Mouse (Mus musculus): Measurements from ENCODE around the gene D16Ertd472e. TPM values are rescaled to one million over a fixed set of nuclear protein-coding genes. Genes with fewer than 3 reads are reported as not detected.

The D16Ertd472e gene
- polyA plus RNA-seq, 1 experiment from 2014 or later: 17.2 TPM

DNA sequence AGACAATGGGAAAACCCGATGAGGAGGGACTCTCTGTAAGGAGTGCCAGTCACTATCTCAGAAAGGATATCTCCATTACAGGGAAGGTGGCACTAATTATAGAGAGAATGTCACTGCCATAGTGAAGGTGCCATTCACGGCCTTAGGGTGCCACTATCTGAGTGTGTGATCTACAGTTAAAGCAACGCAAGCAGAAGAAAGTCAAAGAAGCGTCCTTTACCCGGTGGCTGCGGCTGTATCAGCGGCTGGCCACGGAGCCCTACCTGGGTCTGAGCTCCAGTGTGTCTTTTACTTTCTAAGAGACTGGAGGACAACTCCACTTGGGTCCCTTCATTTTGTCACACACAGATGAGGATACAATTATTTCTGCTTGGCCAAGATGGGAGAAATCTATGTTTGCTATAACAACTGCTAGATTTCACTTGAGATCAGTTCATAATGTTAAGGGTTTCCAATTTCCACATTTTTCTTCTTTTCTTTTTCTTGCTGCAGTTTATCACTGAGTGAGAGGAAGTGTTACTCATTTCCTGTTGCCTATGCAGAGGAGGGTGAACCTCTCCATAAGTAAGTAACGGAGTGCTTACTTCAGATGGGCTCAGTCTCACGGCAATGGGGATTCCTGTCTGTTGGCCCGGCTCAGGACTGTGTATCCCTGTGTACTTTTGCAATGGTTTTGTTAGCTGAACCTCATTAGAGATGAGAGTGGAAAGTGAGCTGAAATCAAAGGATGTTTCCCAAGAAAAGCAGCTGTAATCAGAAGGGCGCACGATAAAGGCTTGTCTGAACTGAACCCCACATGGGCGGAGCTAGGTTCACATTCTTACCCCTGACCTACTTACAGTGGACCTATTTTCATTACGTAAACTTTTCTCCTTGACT, 13.2 kb downstream of the D16Ertd472e start:
- H3K4me2 ChIP-seq: no peak overlapping the region

DNA sequence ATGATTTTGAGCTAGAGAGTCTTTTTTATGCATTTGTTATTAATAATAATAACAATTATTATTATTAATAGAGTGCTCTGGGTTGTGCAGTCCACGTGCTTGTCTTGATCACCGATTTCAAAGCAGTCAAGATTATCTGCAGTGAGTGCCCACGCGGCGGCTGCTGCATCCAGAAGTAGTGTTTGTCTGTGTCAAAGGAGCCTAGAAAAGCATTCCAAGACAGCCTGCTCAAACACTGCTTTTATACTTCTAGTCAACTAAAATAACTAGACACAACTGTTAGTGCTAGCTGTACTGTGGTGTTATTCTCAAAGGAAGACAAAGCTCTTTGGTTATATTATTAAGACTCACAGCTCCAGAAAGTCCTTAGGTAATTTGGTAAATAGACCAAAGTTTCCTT, 15.9 kb downstream of the D16Ertd472e start:
- Histone ChIP-seq H3K9ac (no peak overlapping the region), H3K4me3 (no peak overlapping the region), H3K27ac (no peak overlapping the region), H3K36me3 (peaks cover 11% of the 10 kb centered on the region), H3K9me3 (no peaks in the 10 kb centered on the region), H3K4me1 (0 out of 2 replicates have a peak, but pooled peaks cover 5% of the 10 kb centered on the region), H3K4me2 (no peak overlapping the region), H3K27me3 (no peaks in the 10 kb centered on the region)
- no peak for ATAC-seq (ENCODE audit: borderline replicate concordance, extremely low read depth, low FRiP score, low TSS enrichment)
- 59% methylated on average over 5 of the region's 5 CpGs for WGBS

More for the DNA sequence above, 13.2 kb downstream of the D16Ertd472e start:
- Histone ChIP-seq H3K27me3 (no peaks in the 10 kb centered on the region), H3K36me3 (peaks cover 11% of the 10 kb centered on the region), H3K4me3 (no peak overlapping the region), H3K9ac (no peak overlapping the region), H3K27ac (no peak overlapping the region), H3K9me3 (no peaks in the 10 kb centered on the region), H3K4me1 (0 out of 2 replicates have a peak, but pooled peaks cover 5% of the 10 kb centered on the region)
- ATAC-seq (ENCODE audit: borderline replicate concordance, extremely low read depth, low FRiP score, low TSS enrichment): peak; percentile 52; the same call in 1 of the 2 replicates
- WGBS: 67% methylated on average over 15 of the region's 15 CpGs

DNA sequence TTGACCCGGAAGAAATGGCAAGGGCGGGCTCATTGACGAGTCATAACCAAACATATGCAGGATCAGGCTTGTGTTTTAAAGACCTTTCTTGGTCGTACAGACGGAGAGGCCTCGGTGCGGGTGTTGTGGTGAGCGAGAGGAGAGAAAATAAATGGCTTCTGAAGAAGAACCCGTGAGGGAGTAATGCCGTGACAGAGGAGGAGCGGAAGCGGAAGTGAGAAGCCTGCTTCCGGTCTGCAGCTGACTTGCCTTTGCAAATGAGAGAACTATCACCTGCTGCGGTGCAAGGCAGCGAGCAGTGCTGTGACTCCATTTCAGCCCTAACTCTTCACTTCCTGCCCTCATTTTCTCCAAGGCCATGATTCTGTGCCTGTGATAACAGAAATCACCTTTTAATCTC, 16.4 kb downstream of the D16Ertd472e start:
- H3K27me3 ChIP-seq: no peaks in the 10 kb centered on the region
- H3K4me1 ChIP-seq: 0 out of 2 replicates have a peak, but pooled peaks cover 5% of the 10 kb centered on the region
- 78% methylated on average over 15 of the region's 15 CpGs for WGBS
- H3K9ac ChIP-seq: no peak overlapping the region
- no peak overlapping the region for H3K27ac ChIP-seq
- no peak overlapping the region for H3K4me2 ChIP-seq
- ATAC-seq (ENCODE audit: borderline replicate concordance, extremely low read depth, low FRiP score, low TSS enrichment): no peak
- no peaks in the 10 kb centered on the region for H3K9me3 ChIP-seq
- no peak overlapping the region for H3K4me3 ChIP-seq
- H3K36me3 ChIP-seq: peaks cover 11% of the 10 kb centered on the region

DNA sequence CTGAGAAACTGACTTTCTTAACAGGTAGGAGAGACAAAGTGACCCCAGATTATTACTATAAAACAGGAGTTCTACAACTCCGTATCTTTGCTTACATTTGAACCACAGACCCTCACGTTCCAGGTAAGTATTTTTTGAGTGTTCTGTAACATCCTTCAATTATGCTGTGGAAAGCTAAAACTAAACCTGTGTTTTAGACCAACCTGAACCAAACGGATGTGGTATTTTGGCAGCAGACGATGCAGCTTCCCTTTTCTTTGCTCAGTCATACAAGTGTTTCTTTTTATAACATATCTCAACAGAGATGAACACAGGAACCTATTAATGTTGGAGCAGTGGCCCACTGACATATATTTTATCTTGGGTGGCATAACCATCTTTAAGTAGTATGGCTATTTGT, 18.9 kb downstream of the D16Ertd472e start:
- ATAC-seq (ENCODE audit: borderline replicate concordance, extremely low read depth, low FRiP score, low TSS enrichment): no peak
- H3K27ac ChIP-seq: no peak overlapping the region
- WGBS: 91% methylated on average over 4 of the region's 4 CpGs
- H3K27me3 ChIP-seq: no peaks in the 10 kb centered on the region
- no peak overlapping the region for H3K4me3 ChIP-seq
- H3K4me1 ChIP-seq: no peaks in the 10 kb centered on the region
- H3K9ac ChIP-seq: no peak overlapping the region
- no peaks in the 10 kb centered on the region for H3K9me3 ChIP-seq
- no peak overlapping the region for H3K4me2 ChIP-seq
- peaks cover 8% of the 10 kb centered on the region for H3K36me3 ChIP-seq

DNA sequence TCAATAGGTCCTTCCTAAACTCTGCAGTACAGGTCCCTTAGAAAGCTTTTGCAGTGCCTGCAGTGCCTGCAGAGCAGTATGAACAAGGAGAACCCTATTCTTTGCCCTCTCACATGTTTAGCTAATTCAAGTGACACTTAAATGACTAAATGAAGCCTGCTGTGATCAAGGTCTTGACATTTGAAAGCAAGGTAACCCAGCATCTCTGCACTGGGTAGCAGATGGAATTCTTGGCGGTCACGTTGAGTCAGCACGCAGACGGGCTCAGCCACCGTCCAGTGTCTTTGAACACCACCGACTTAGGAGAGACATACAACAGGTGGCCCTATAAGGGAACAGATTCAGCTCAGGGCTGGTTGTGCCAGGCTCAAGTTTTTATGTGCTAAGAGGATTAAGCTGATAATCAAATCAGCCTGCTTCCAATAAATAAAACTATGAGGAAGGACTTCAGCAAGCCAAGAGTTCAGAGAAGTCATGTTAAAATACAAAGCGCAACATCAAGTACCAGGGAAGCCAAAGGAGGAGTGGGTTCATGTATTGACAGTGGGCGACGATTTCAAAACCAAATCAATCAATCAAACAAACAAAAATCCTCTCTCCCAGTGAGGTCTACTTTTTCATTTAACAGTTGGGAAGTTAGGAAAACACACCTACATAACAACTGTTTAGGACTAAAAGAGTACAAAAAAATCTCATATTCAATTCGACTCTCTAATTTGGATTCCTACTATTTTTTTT, 21.4 kb downstream of the D16Ertd472e start:
- Histone ChIP-seq H3K27me3 (no peaks in the 10 kb centered on the region), H3K4me3 (no peak overlapping the region), H3K4me1 (no peaks in the 10 kb centered on the region), H3K36me3 (0 out of 2 replicates have a peak, but pooled peaks cover 2% of the 10 kb centered on the region), H3K9ac (no peak overlapping the region), H3K9me3 (no peaks in the 10 kb centered on the region), H3K4me2 (no peak overlapping the region), H3K27ac (no peak overlapping the region)
- ATAC-seq (ENCODE audit: borderline replicate concordance, extremely low read depth, low FRiP score, low TSS enrichment): no peak
- 88% methylated on average over 10 of the region's 10 CpGs for WGBS

DNA sequence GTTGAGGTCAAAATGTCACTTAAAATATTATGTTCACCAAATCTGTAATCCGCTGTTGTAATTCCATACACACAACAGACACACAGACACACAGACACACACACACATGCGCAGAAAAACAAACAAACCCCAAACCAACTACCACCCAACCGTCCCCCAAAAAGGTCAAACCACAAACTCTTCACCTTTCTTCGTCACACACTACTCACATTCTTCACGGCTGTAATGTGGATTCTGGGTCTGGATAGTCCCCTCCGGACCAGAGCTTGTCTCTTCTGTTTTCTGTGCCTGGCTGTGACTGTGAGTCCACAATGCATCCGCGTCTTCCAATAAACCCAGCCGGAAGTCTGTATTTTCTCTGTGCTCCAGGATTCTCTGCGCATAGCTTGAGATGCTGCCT, 29.1 kb downstream of the D16Ertd472e start:
- Histone ChIP-seq H3K9ac (no peak overlapping the region), H3K27me3 (no peaks in the 10 kb centered on the region), H3K9me3 (no peaks in the 10 kb centered on the region), H3K36me3 (peaks cover 28% of the 10 kb centered on the region), H3K4me2 (no peak overlapping the region), H3K4me1 (no peaks in the 10 kb centered on the region), H3K27ac (no peak overlapping the region), H3K4me3 (no peak overlapping the region)
- ATAC-seq (ENCODE audit: borderline replicate concordance, extremely low read depth, low FRiP score, low TSS enrichment): no peak
- 93% methylated on average over 10 of the region's 10 CpGs for WGBS

DNA sequence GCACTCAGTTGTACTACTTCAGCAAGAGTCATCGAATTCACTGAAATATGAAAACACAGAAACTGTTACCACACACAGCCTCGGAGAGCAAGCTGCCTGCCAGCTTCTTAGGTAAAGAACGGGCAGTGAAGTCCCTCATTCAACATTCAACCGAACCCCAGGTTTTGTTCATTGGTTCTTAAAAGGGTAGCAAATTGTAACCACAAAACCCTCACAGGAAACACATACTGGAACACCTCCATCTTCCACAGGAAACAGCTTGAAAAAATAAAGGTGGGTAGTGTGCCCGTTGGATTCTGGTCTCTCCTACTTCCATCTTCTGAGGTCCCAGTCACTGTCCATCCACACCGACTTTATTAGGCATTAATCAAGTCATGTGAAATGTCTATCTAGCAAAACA, 30.0 kb downstream of the D16Ertd472e start:
- Histone ChIP-seq H3K4me3 (no peak overlapping the region), H3K4me2 (no peak overlapping the region), H3K4me1 (no peaks in the 10 kb centered on the region), H3K9ac (no peak overlapping the region), H3K9me3 (no peaks in the 10 kb centered on the region), H3K27me3 (no peaks in the 10 kb centered on the region), H3K36me3 (peaks cover 28% of the 10 kb centered on the region), H3K27ac (no peak overlapping the region)
- no peak for ATAC-seq (ENCODE audit: borderline replicate concordance, extremely low read depth, low FRiP score, low TSS enrichment)
- WGBS: 86% methylated on average over 6 of the region's 6 CpGs

DNA sequence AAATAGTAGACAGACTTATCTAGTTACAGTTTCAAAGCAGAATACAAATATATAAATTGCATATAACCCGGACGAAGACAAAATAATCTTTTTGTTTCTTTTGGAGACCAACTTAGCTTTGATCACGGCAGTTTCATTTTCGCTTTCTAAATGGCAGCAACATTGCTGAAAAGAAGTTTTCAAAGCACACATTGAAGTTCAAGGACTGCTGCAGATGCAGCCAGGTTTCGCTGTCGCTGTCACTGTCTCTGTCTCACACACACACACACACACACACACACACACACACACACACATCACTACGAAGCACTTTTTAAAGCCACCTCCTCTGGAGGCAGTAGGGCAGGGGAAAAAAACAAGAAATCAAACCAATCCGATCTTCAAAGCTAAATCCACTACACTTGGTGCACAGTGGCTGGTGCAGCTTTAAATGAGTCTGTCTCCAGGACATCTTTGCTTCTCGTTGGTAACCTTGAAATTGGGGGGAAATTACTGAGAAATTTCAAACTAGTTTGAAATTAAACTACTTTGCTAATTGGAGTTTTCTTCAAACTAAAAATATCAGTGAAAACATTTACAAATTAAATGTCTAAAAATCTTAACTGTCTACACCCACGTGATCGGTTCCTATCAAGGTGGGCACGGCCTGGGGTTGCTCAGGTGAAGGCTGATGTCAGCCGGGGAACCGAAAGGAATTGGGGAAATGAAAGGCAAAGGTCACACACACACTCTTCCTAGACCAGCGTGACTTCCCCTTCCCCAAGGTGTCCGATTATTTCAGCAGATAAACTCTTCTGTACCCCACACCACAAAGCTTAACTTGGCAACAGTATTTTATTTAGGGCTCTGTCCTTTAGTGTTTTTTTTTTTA, 35.9 kb downstream of the D16Ertd472e start:
- 78% methylated on average over 16 of the region's 16 CpGs for WGBS

DNA sequence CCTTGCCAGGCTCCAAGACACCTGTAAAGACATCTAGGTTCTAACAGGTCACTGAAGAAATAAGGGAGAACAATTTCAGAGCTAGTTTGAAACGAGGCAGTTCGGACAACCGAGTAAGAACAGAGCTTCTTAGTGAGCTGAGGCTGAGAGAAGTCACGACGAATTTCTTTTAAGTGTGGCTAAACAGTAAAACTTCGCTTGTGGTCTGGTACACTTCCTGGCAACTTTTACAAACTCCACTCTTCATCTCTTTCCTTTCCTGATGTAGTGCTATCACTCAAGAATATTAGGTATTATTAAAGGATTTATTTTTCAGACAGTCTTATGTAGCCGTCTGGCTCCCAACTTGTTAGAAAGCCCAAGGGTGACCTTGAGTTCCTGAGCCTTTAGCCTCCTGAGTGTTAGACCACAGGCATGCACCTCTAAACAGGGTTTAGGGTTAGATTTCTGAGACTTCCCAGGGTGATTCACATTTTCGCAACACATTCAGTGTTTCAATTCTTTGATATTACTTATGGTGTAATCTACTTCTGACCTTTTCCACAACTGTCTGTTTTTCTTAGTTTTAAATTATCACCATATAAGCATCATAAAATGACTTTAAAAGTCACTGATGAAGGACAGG, 38.6 kb downstream of the D16Ertd472e start:
- H3K9me3 ChIP-seq: no peaks in the 10 kb centered on the region
- no peak overlapping the region for H3K9ac ChIP-seq
- no peaks in the 10 kb centered on the region for H3K4me1 ChIP-seq
- no peak overlapping the region for H3K4me3 ChIP-seq
- H3K27me3 ChIP-seq: no peaks in the 10 kb centered on the region
- H3K27ac ChIP-seq: no peak overlapping the region
- H3K4me2 ChIP-seq: no peak overlapping the region
- WGBS: 81% methylated on average over 8 of the region's 8 CpGs
- no peaks in the 10 kb centered on the region; the same call in 1 of the 2 replicates for H3K36me3 ChIP-seq
- no peak for ATAC-seq (ENCODE audit: borderline replicate concordance, extremely low read depth, low FRiP score, low TSS enrichment)

More for the DNA sequence above, 35.9 kb downstream of the D16Ertd472e start:
- H3K4me1 ChIP-seq: no peaks in the 10 kb centered on the region
- no peak overlapping the region for H3K9ac ChIP-seq
- no peak for ATAC-seq (ENCODE audit: borderline replicate concordance, extremely low read depth, low FRiP score, low TSS enrichment)
- no peaks in the 10 kb centered on the region for H3K9me3 ChIP-seq
- no peak overlapping the region for H3K4me3 ChIP-seq
- H3K4me2 ChIP-seq: no peak overlapping the region
- peaks cover 11% of the 10 kb centered on the region for H3K36me3 ChIP-seq
- no peak overlapping the region for H3K27ac ChIP-seq
- H3K27me3 ChIP-seq: no peaks in the 10 kb centered on the region

DNA sequence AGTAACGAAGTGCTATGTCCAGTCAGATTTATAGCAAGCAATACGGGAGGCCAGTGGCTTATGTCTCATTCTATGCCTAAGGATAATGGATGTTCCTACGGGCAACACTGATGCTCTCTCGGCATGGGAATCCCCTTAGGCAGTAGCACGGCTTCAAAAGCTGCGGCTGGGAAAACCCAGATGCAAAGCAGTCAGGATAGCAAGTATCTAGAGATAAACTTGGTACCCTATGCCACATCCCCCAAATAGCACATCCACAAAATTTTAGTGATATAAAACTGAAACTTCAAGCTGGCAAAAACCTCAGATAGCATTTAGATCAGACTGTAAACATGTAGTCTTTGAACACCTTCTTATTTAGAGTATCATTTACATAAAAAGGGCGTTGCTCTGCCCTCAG, 39.2 kb downstream of the D16Ertd472e start:
- 74% methylated on average over 7 of the region's 7 CpGs for WGBS
- Histone ChIP-seq H3K9ac (no peak overlapping the region), H3K27me3 (no peaks in the 10 kb centered on the region), H3K4me1 (no peaks in the 10 kb centered on the region), H3K4me3 (no peak overlapping the region), H3K27ac (no peak overlapping the region), H3K36me3 (no peaks in the 10 kb centered on the region; the same call in 1 of the 2 replicates), H3K4me2 (no peak overlapping the region), H3K9me3 (no peaks in the 10 kb centered on the region)
- ATAC-seq (ENCODE audit: borderline replicate concordance, extremely low read depth, low FRiP score, low TSS enrichment): no peak

DNA sequence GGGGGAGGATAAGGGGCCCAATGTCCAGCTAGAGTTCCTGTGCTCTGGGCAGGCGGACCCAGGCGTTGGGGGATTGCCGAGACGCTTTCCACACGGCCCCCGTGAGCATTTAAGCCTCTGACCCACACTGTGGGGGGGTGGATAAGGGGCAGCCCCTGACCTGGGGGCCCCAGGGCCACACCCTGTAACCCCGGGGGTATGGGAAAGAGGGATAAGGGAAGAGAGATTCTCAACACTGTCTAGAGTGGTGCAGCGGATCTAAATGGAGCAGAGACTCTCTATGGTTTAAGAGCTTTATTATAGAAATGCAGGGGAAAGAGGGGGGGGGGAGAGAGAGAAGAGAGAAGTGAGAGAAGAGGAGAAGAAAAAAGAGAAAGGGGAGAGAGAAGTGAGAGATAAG, 42.0 kb downstream of the D16Ertd472e start:
- Histone ChIP-seq H3K4me1 (no peaks in the 10 kb centered on the region), H3K27ac (no peak overlapping the region), H3K4me3 (no peak overlapping the region), H3K9me3 (no peaks in the 10 kb centered on the region), H3K27me3 (no peaks in the 10 kb centered on the region), H3K4me2 (no peak overlapping the region), H3K36me3 (no peaks in the 10 kb centered on the region), H3K9ac (no peak overlapping the region)
- no peak for ATAC-seq (ENCODE audit: borderline replicate concordance, extremely low read depth, low FRiP score, low TSS enrichment)
- WGBS: 69% methylated on average over 8 of the region's 8 CpGs
